Mouse (Mus musculus) liver, embryonic 14.5 days (tissue): ENCODE results near the gene Ugt2b1. TPM values are rescaled to one million over a fixed set of nuclear protein-coding genes. Genes with fewer than 3 reads are reported as not detected.
"Not testable (repeated sequence)": the region's sequence is repeated elsewhere in the genome, so short reads cannot be mapped to it uniquely, and the experiment has no call there.

Experiments
- ATAC-seq: fragments of 200-750 bp; cut with Nextera tagmentation; 2 replicates; pipeline ENCODE4 v1.8.0; 2017; ENCODE audit warnings: moderate number of reproducible peaks, mild to moderate bottlenecking, moderate library complexity; ENCODE audit not compliant: insufficient read depth
- DNase-seq, 3 experiments: peaks; one replicate each; pipeline ENCODE4 v3.0.0-alpha.2; 2012 to 2013; ENCODE audit warnings: low read depth in 3 of 3, low spot score in 3 of 3
- H3K27ac ChIP-seq: fragments of 300-500 bp; sonication (generic); 2 replicates; pipeline ENCODE4 v1.5.1; 2014; ENCODE audit warnings: moderate library complexity, mild to moderate bottlenecking, control low read depth, inconsistent platforms
- H3K27me3 ChIP-seq: fragments of 300-500 bp; sonication (generic); 2 replicates; pipeline ENCODE4 v1.6.1; 2014; ENCODE audit warnings: mild to moderate bottlenecking, low read length, moderate library complexity; ENCODE audit not compliant: control insufficient read depth, insufficient read depth
- H3K36me3 ChIP-seq: fragments of 300-500 bp; sonication (generic); replicated peaks from 2 replicates; pipeline ENCODE4 v1.6.1; 2014; ENCODE audit warnings: low read depth; ENCODE audit not compliant: control insufficient read depth, insufficient read depth
- H3K4me1 ChIP-seq, 2 experiments: fragments of 200-500 bp in 1 of 2; fragments of 300-500 bp in 1 of 2; sonication (generic) in 1 of 2; replicated peaks; 2 replicates each; pipeline ENCODE4 v1.6.1; 2012 to 2014; ENCODE audit warnings: antibody characterized with exemption in 1 of 2, inconsistent platforms in 1 of 2, low read length in 1 of 2; ENCODE audit not compliant: control insufficient read depth in 2 of 2, insufficient read depth in 2 of 2
- H3K4me2 ChIP-seq: fragments of 300-500 bp; sonication (generic); 2 replicates; pipeline ENCODE4 v1.6.1; 2014; ENCODE audit warnings: low read depth, mild to moderate bottlenecking, control low read depth, moderate library complexity
- H3K4me3 ChIP-seq, 2 experiments: fragments of 200-500 bp in 1 of 2; fragments of 300-500 bp in 1 of 2; sonication (generic) in 1 of 2; 2 replicates each; pipeline ENCODE4 v1.5.1; 2012 to 2014; ENCODE audit warnings: low read depth in 2 of 2, low read length in 2 of 2, mild to moderate bottlenecking in 2 of 2, control low read depth in 1 of 2, inconsistent platforms in 1 of 2, moderate library complexity in 1 of 2; ENCODE audit not compliant: insufficient read depth in 1 of 2
- H3K9ac ChIP-seq: fragments of 300-500 bp; sonication (generic); replicated peaks from 2 replicates; pipeline ENCODE4 v1.6.1; 2014; ENCODE audit warnings: mild to moderate bottlenecking, control low read depth, moderate library complexity
- H3K9me3 ChIP-seq: fragments of 300-500 bp; sonication (generic); 2 replicates; pipeline ENCODE4 v1.6.1; 2016; ENCODE audit warnings: low read length, mixed read lengths; ENCODE audit not compliant: control insufficient read depth
- CTCF ChIP-seq: IDR thresholded peaks from 2 replicates; pipeline ENCODE4 v1.5.1; 2016; ENCODE audit warnings: antibody characterized with exemption, low read depth, control low read depth
- EP300 ChIP-seq: IDR thresholded peaks from 2 replicates; pipeline ENCODE4 v1.6.1; 2016; ENCODE audit warnings: antibody characterized with exemption, low read depth
- WGBS: fragments of 180-500 bp; shearing (Covaris S2); extraction: QIAGEN DNeasy Blood & Tissue Kit; methylation state at CpG from one replicate; pipeline ENCODE4 v1.1.7; 2014; ENCODE audit not compliant: insufficient replicate concordance; 5-methylcytosine and 5-hydroxymethylcytosine counted together
- polyA plus RNA-seq, 2 experiments: library from polyadenylated mRNA; depleted of rRNA in 1 of 2; stranded (reverse) in 1 of 2; unstranded in 1 of 2; fragments of >200 nt; fragmentation: Nextera tagmentation in 1 of 2; extraction: Ambion mirVana in 1 of 2; gene quantifications; 2 replicates each; pipeline versions ENCODE4 v1.2.1 to v1.2.3; 2012 to 2014

Gene Ugt2b1
- polyA plus RNA-seq (2012; rRNA removed) (0.25 and 0.38 TPM in 2 replicates), polyA plus RNA-seq (2014; fragmentation: Nextera tagmentation; extraction: Ambion mirVana) (0.25 and 0.29 TPM in 2 replicates)

- Histone ChIP-seq H3K36me3 (no peaks in the 10 kb centered on the region), H3K9me3 (no peaks in the 10 kb centered on the region), H3K27ac (no peak within 1 kb of the TSS), H3K27me3 (no peaks in the 10 kb centered on the region), H3K9ac (no peak within 1 kb of the TSS), H3K4me1 (no peaks in the 10 kb centered on the region), H3K4me2 (no peak within 1 kb of the TSS), H3K4me3 (no peak within 1 kb of the TSS)
- ATAC-seq: 0 out of 2 replicates have a peak, but pooled peaks have one; percentile 39
- no peak for DNase-seq
- 51% methylated on average over 2 of the region's 2 CpGs for WGBS
- no peak for TF ChIP-seq EP300
- TF ChIP-seq CTCF: no peak
Measured at GRCm38 (mm10) chr5:86926426-86926825, at the start of gene Ugt2b1. Ugt2b1 (minus strand) TSS chr5:86926530.

- H3K9ac ChIP-seq, H3K27me3 ChIP-seq, H3K4me2 ChIP-seq, H3K9me3 ChIP-seq, ATAC-seq, H3K27ac ChIP-seq, H3K36me3 ChIP-seq, DNase-seq, H3K4me1 ChIP-seq, H3K4me3 ChIP-seq: not testable (repeated sequence)
- WGBS: 67% methylated on average over 5 of the region's 5 CpGs
Measured at GRCm38 (mm10) chr5:86967271-86967670, 40.9 kb upstream of the Ugt2b1 start.

DNA sequence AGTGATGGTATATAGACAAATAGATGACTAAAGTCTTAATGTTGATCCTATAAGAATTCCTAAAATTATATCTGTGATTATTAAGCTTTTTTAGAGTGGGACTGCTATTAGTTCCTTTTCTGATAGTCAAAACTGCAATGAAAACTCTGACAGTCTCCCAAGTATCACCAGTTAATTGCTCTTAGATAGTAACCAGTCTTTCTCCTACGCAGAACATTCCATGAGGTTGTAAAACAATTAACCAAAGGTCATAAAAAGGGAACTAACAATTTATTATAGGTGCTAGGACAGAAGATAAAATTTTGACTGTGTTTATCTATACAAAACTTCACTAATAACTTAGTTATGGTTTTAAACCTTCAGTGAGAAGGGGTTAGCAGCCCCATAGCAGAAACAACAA lies 36.5 kb upstream of the Ugt2b1 start:
- H3K4me2 ChIP-seq, DNase-seq, H3K9me3 ChIP-seq, H3K27me3 ChIP-seq, H3K36me3 ChIP-seq, ATAC-seq, H3K27ac ChIP-seq, H3K4me1 ChIP-seq, H3K9ac ChIP-seq, H3K4me3 ChIP-seq: not testable (repeated sequence)
- 42% methylated on average over 1 of the region's 1 CpGs for WGBS

GRCm38 (mm10) chr5:86961587-86962358 lies 35.4 kb upstream of the Ugt2b1 start:
- H3K9ac ChIP-seq: no peak overlapping the region

DNA sequence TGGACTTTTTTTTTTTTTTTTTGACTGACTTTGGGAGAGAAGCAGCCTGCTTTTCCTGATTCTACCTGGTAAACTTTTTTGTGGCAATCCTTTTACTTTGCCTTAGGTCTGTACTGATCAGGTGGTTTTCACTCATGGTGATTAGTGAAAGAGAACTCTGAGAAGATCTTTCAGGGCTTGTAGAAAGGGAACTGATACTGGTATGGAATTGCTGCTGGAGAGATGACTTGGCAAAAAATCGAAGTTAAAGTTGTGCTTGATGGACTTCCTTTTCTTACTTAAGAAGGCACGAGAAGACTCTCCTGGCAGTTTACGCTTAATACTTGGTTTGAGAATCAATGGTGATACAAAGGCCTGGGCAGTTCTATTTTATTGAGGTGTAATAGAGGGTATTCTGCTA lies 34.2 kb upstream of the Ugt2b1 start:
- Histone ChIP-seq H3K36me3 (no peaks in the 10 kb centered on the region), H3K9me3 (no peaks in the 10 kb centered on the region), H3K27ac (no peak overlapping the region), H3K4me1 (no peaks in the 10 kb centered on the region), H3K4me3 (no peak overlapping the region), H3K4me2 (no peak overlapping the region), H3K9ac (no peak overlapping the region), H3K27me3 (no peaks in the 10 kb centered on the region)
- no peak for ATAC-seq
- DNase-seq: no peak
- TF ChIP-seq EP300 (no peak), CTCF (no peak)
- WGBS: 36% methylated on average over 3 of the region's 3 CpGs

More at GRCm38 (mm10) chr5:86961587-86962358, 35.4 kb upstream of the Ugt2b1 start:
- no peak for TF ChIP-seq CTCF
- no peak for TF ChIP-seq EP300
- H3K4me2 ChIP-seq: no peak overlapping the region
- H3K4me3 ChIP-seq: no peak overlapping the region
- no peaks in the 10 kb centered on the region for H3K36me3 ChIP-seq
- 32% methylated on average over 3 of the region's 3 CpGs for WGBS
- ATAC-seq (no peak), DNase-seq (no peak)
- no peaks in the 10 kb centered on the region for H3K9me3 ChIP-seq
- no peaks in the 10 kb centered on the region for H3K4me1 ChIP-seq
- no peak overlapping the region for H3K27ac ChIP-seq
- no peaks in the 10 kb centered on the region for H3K27me3 ChIP-seq
